Mouse (Mus musculus): ENCODE results near the gene Erbb2. TPM values are rescaled to one million over a fixed set of nuclear protein-coding genes. Genes with fewer than 3 reads are reported as not detected.
A peak's percentile ranks its signal among the peaks of the same experiment; 100 is the strongest.

Erbb2 gene
- polyA plus RNA-seq, 1 experiment from 2014 or later, result 48.3 TPM

DNA sequence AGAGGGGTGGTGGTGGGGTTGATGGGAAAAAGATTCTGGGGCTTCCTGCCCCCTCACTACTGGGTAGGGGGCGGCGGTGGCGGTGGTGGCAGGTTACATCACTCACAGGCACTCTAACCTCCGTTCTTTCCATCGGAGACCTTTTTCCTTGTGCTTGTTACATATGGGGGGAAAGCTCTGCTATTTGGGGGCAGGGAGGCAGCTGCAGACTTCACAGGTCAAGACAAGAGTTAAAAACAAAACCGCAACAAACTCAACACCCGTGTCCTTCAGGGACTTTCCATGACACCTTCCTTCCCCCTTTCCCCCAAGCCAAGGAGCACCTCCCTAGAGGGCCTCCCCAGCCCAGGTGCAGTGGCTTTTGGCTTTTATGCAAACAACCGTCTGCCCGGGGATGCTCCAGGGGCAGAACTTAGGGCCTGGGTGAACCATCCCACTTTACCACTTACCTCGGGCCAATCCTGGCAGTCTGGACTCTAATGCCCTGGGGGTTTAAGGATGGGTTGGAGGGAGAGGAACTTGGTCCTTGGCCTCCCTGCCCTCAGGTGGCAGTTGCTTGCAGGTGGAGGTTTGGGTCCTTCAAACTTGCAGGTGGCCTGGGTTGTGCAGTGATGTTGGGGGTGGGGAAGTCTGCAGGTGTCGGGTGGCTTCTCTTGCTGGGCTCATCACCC lies 46.9 kb downstream of the Erbb2 start:
- Histone ChIP-seq H3K4me3 (ENCODE audit: low read depth, low read length) (no peak overlapping the region), H3K4me1 (ENCODE audit: control insufficient read depth, insufficient read depth, low read length) (no peaks in the 10 kb centered on the region), H3K36me3 (ENCODE audit: control insufficient read depth, insufficient read depth, low read length) (no peaks in the 10 kb centered on the region), H3K9ac (ENCODE audit: low read depth, low read length) (no peak overlapping the region), H3K9me3 (ENCODE audit: control insufficient read depth, low read length) (no peaks in the 10 kb centered on the region), H3K4me2 (ENCODE audit: low read depth, low read length) (no peak overlapping the region), H3K27ac (replicated peaks; ENCODE audit: low read depth, low read length) (no peak overlapping the region), H3K27me3 (replicated peaks; ENCODE audit: control insufficient read depth, insufficient read depth, low read length) (peaks cover 26% of the 10 kb centered on the region)
- DNase-seq (ENCODE audit: low spot score), result no peak
- ATAC-seq (ENCODE audit: low read depth), result no peak
- 18% methylated on average over 11 of the region's 11 CpGs for WGBS

DNA sequence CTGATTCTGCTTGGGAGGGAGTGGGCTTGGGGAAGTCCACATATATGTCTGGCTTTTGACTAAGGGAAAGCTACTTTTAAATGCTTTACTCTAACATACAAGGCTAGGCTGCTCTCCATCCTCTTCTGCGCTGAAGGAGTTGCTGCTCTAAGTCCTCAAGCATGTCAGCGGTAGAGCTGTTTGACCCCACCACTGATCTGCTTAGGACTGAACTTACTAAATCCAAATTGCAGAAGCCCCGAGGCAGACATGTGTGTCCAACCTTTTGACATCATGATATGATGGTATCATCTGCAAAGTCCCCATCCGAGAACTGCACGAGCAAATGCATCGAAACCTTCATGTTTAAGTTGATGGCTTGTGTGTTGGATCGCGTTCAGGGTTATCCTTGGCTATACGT lies 47.6 kb downstream of the Erbb2 start:
- WGBS, result 79% methylated on average over 9 of the region's 9 CpGs
- peaks cover 26% of the 10 kb centered on the region for H3K27me3 ChIP-seq (replicated peaks; ENCODE audit: control insufficient read depth, insufficient read depth, low read length)

GRCm38 (mm10) chr11:98461109-98461720 lies 48.9 kb downstream of the Erbb2 start:
- Histone ChIP-seq H3K4me3 (ENCODE audit: low read depth, low read length) (no peak overlapping the region), H3K27ac (replicated peaks; ENCODE audit: low read depth, low read length) (no peak overlapping the region)
- DNase-seq (ENCODE audit: low spot score), result no peak

More for the DNA sequence above, 47.6 kb downstream of the Erbb2 start:
- Histone ChIP-seq H3K4me1 (ENCODE audit: control insufficient read depth, insufficient read depth, low read length) (no peaks in the 10 kb centered on the region), H3K9me3 (ENCODE audit: control insufficient read depth, low read length) (no peaks in the 10 kb centered on the region), H3K27ac (replicated peaks; ENCODE audit: low read depth, low read length) (no peak overlapping the region), H3K4me2 (ENCODE audit: low read depth, low read length) (no peak overlapping the region), H3K36me3 (ENCODE audit: control insufficient read depth, insufficient read depth, low read length) (no peaks in the 10 kb centered on the region), H3K9ac (ENCODE audit: low read depth, low read length) (no peak overlapping the region), H3K4me3 (ENCODE audit: low read depth, low read length) (no peak overlapping the region)
- no peak for ATAC-seq (ENCODE audit: low read depth)
- no peak for DNase-seq (ENCODE audit: low spot score)

DNA sequence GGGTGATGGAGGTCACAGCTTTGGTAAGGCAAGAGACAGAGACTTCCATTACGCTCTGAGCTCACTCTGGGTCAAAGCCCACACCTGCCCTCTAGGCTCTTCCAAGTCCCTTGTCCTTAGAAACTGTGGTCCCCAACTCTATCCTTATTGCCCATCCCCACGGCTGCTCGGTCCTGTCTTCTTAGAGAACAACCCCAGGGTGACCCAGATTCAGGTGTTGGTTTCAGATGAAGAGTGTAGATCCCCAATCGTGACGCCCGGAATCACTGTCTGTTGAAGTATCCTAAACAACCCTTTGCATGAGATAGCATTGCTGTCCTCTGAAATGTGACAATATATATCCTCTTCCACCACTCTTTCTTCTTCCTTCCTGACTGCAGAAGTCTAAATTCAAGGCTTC lies 50.0 kb downstream of the Erbb2 start:
- H3K9ac ChIP-seq (ENCODE audit: low read depth, low read length), result no peak overlapping the region
- no peak overlapping the region for H3K27ac ChIP-seq (replicated peaks; ENCODE audit: low read depth, low read length)
- no peaks in the 10 kb centered on the region for H3K9me3 ChIP-seq (ENCODE audit: control insufficient read depth, low read length)
- no peaks in the 10 kb centered on the region for H3K36me3 ChIP-seq (ENCODE audit: control insufficient read depth, insufficient read depth, low read length)
- no peak for DNase-seq (ENCODE audit: low spot score)
- WGBS, result 86% methylated on average over 6 of the region's 6 CpGs
- no peak for ATAC-seq (ENCODE audit: low read depth)
- no peak overlapping the region for H3K4me2 ChIP-seq (ENCODE audit: low read depth, low read length)
- peaks cover 26% of the 10 kb centered on the region for H3K27me3 ChIP-seq (replicated peaks; ENCODE audit: control insufficient read depth, insufficient read depth, low read length)
- H3K4me1 ChIP-seq (ENCODE audit: control insufficient read depth, insufficient read depth, low read length), result no peaks in the 10 kb centered on the region
- H3K4me3 ChIP-seq (ENCODE audit: low read depth, low read length), result no peak overlapping the region

More at GRCm38 (mm10) chr11:98461109-98461720, 48.9 kb downstream of the Erbb2 start:
- no peak for ATAC-seq (ENCODE audit: low read depth)
- 44% methylated on average over 6 of the region's 6 CpGs for WGBS
- Histone ChIP-seq H3K9ac (ENCODE audit: low read depth, low read length) (no peak overlapping the region), H3K4me1 (ENCODE audit: control insufficient read depth, insufficient read depth, low read length) (no peaks in the 10 kb centered on the region), H3K36me3 (ENCODE audit: control insufficient read depth, insufficient read depth, low read length) (no peaks in the 10 kb centered on the region), H3K27me3 (replicated peaks; ENCODE audit: control insufficient read depth, insufficient read depth, low read length) (peaks cover 26% of the 10 kb centered on the region), H3K9me3 (ENCODE audit: control insufficient read depth, low read length) (no peaks in the 10 kb centered on the region), H3K4me2 (ENCODE audit: low read depth, low read length) (no peak overlapping the region)

- Histone ChIP-seq H3K4me1 (ENCODE audit: control insufficient read depth, insufficient read depth, low read length) (no peaks in the 10 kb centered on the region), H3K27me3 (replicated peaks; ENCODE audit: control insufficient read depth, insufficient read depth, low read length) (peaks cover 14% of the 10 kb centered on the region), H3K4me3 (ENCODE audit: low read depth, low read length) (no peak overlapping the region), H3K27ac (replicated peaks; ENCODE audit: low read depth, low read length) (no peak overlapping the region), H3K36me3 (ENCODE audit: control insufficient read depth, insufficient read depth, low read length) (no peaks in the 10 kb centered on the region), H3K4me2 (ENCODE audit: low read depth, low read length) (no peak overlapping the region), H3K9me3 (ENCODE audit: control insufficient read depth, low read length) (no peaks in the 10 kb centered on the region), H3K9ac (ENCODE audit: low read depth, low read length) (no peak overlapping the region)
- 91% methylated on average over 9 of the region's 9 CpGs for WGBS
- DNase-seq (ENCODE audit: low spot score), result no peak
- no peak for ATAC-seq (ENCODE audit: low read depth)
Measured at GRCm38 (mm10) chr11:98463911-98464310, 51.6 kb downstream of the Erbb2 start.

DNA sequence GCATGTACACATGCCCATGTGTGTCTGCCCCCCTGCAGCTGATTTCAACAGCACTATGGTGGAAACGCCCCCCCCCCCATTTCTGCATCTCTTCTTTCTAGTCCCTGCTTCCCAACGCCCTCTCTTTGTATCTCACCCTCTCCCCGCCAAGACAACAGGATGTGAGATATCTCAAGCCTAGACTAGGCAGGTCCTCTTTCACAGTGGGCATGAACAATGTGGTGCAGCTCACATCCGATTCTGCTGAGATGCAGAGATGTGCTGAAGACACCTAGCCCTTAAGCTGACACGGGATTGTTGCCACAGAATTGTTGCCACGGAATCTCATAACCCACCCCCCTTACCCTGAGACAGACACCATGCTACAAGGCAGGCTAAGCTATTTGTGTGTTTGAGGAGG lies 52.2 kb downstream of the Erbb2 start:
- Histone ChIP-seq H3K9me3 (ENCODE audit: control insufficient read depth, low read length) (no peaks in the 10 kb centered on the region), H3K27ac (replicated peaks; ENCODE audit: low read depth, low read length) (no peak overlapping the region), H3K9ac (ENCODE audit: low read depth, low read length) (no peak overlapping the region), H3K36me3 (ENCODE audit: control insufficient read depth, insufficient read depth, low read length) (no peaks in the 10 kb centered on the region), H3K27me3 (replicated peaks; ENCODE audit: control insufficient read depth, insufficient read depth, low read length) (peaks cover 8% of the 10 kb centered on the region), H3K4me2 (ENCODE audit: low read depth, low read length) (no peak overlapping the region), H3K4me1 (ENCODE audit: control insufficient read depth, insufficient read depth, low read length) (no peaks in the 10 kb centered on the region), H3K4me3 (ENCODE audit: low read depth, low read length) (no peak overlapping the region)
- DNase-seq (ENCODE audit: low spot score), result no peak
- WGBS, result 77% methylated on average over 5 of the region's 6 CpGs
- no peak for ATAC-seq (ENCODE audit: low read depth)

- DNase-seq (ENCODE audit: low spot score), result peak; percentile 77
- Histone ChIP-seq H3K9me3 (ENCODE audit: control insufficient read depth, low read length) (no peaks in the 10 kb centered on the region), H3K36me3 (ENCODE audit: control insufficient read depth, insufficient read depth, low read length) (no peaks in the 10 kb centered on the region), H3K4me1 (ENCODE audit: control insufficient read depth, insufficient read depth, low read length) (0 out of 2 replicates have a peak, but pooled peaks cover 2% of the 10 kb centered on the region), H3K4me3 (ENCODE audit: low read depth, low read length) (no peak overlapping the region), H3K27ac (replicated peaks; ENCODE audit: low read depth, low read length) (peak overlapping the region; percentile 1; the same call in 1 of the 2 replicates), H3K9ac (ENCODE audit: low read depth, low read length) (no peak overlapping the region), H3K27me3 (replicated peaks; ENCODE audit: control insufficient read depth, insufficient read depth, low read length) (no peaks in the 10 kb centered on the region), H3K4me2 (ENCODE audit: low read depth, low read length) (peak overlapping the region; percentile 0; the same call in 1 of the 2 replicates)
- WGBS, result 52% methylated on average over 22 of the region's 22 CpGs
- peak; percentile 79 for ATAC-seq (ENCODE audit: low read depth)
Measured at GRCm38 (mm10) chr11:98469761-98470714, 57.8 kb downstream of the Erbb2 start.

DNA sequence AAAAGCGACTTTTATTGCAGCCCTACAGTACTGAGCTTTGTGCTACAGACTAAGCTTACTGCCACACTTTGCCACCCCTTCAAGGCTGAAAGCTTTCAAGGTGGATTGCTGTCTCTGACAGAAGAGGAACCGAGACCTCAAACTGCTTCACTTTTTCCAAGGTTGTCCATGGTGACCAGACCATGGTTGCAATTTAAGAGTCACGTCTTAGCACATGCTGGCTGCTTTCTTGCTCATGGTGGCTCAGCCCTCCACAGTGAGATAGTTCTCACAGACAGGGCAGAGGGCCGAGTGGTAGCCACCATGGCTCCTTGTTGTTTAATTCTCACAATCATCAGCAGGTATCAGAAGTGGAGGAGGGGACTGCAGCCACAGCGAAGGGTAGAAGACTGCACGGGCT lies 58.5 kb downstream of the Erbb2 start:
- ATAC-seq (ENCODE audit: low read depth) (no peak), DNase-seq (ENCODE audit: low spot score) (no peak)
- peak overlapping the region; percentile 1; the same call in 1 of the 2 replicates for H3K27ac ChIP-seq (replicated peaks; ENCODE audit: low read depth, low read length)
- H3K36me3 ChIP-seq (ENCODE audit: control insufficient read depth, insufficient read depth, low read length), result no peaks in the 10 kb centered on the region
- H3K9ac ChIP-seq (ENCODE audit: low read depth, low read length), result no peak overlapping the region
- H3K4me1 ChIP-seq (ENCODE audit: control insufficient read depth, insufficient read depth, low read length), result 0 out of 2 replicates have a peak, but pooled peaks cover 2% of the 10 kb centered on the region
- 80% methylated on average over 6 of the region's 6 CpGs for WGBS
- H3K4me3 ChIP-seq (ENCODE audit: low read depth, low read length), result no peak overlapping the region
- H3K4me2 ChIP-seq (ENCODE audit: low read depth, low read length), result no peak overlapping the region
- H3K27me3 ChIP-seq (replicated peaks; ENCODE audit: control insufficient read depth, insufficient read depth, low read length), result no peaks in the 10 kb centered on the region
- H3K9me3 ChIP-seq (ENCODE audit: control insufficient read depth, low read length), result no peaks in the 10 kb centered on the region
